Mouse (Mus musculus) adrenal gland, postnatal 14 days (tissue): Measurements from ENCODE around the gene Rapgef6. TPM values are rescaled to one million over a fixed set of nuclear protein-coding genes. Genes with fewer than 3 reads are reported as not detected.
"Not testable (repeated sequence)": the region's sequence is repeated elsewhere in the genome, so short reads cannot be mapped to it uniquely, and the experiment has no call there.

Experiments used
- DNase-seq: peaks from one replicate; pipeline ENCODE4 v3.0.0; 2021; ENCODE audit warnings: mixed read lengths
- total RNA-seq: library from RNA; stranded (reverse); gene quantifications from 2 replicates; pipeline ENCODE4 v1.2.3, GENCODE M21; 2021

Gene Rapgef6
- total RNA-seq, 1 experiment from 2014 or later, result 26.0 TPM

DNA sequence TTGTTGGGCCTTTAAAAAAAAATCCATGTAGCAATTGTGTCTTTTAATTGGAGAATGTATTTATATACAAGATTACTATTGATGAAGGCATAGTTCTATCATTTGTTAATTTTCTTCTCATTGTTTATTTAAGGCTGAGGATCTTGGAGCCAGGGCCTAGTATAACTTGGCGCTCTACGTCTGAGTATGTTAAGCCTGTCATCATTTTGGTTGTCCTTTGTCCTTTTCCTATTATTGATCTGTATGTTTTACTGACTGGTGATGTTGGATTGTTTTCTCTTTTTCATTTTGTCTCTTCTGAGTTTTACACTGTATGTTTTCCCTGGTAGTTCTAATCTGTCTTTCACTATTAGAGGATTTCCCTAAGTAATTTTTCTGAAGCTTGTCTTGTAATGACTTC is 52.1 kb downstream of the Rapgef6 start:
- no peak for DNase-seq

DNA sequence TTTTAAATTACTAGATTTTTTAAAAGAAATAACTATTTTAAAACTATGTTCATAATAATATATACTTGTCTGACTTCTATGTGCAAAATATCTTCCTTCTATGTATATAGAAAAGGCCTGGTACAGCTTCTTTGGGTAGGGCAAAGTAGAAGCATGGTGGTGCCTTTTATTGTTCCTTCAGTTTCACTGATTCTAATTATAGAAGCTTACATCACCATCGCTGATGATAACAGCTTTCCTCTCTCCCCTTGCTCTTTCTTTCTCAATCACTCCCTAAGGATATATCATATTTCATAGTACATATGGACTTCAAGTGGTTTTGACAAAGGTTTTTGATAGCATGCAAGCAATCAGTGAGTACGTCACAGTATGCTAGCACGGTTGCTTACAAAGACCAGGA is 69.9 kb downstream of the Rapgef6 start:
- no peak for DNase-seq

DNA sequence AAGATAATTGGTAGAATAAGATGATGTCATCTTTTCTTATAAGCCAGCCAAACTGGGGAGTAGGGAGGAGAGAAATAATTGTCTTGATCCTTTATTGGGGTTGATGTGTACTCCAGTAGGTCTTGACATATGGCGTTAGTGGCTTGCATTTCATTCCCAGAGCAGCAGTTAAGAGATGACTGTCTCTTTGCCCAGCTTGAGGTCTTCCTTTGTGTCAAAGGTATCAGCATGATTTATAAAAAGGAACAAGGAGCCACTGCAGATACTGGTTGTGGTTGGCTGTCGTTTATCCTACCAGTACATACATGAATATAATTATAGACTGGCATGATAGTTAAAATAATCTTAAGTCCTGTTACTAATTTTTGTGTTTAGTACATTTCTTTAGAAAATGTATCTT is 71.4 kb downstream of the Rapgef6 start:
- DNase-seq, result no peak

DNA sequence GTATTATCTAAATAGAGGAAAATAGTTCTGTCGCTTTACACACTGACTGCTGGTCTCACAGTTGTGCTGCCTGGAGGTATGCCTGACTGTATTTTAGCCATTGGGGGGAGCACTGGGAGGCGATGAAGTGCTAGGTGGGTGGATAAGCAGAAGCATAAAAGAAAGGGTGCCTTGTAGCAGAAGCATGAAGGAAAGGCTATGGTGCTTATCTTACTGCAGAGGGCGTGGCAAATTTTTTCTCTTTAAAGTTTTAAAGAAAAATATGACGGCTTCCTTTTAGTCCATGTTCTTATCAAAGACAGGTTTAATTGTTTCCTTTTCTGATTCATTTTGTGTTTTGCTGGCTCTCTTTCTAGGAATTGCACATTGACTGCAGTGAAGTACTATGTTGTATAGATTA is 72.4 kb downstream of the Rapgef6 start:
- DNase-seq, result no peak

DNA sequence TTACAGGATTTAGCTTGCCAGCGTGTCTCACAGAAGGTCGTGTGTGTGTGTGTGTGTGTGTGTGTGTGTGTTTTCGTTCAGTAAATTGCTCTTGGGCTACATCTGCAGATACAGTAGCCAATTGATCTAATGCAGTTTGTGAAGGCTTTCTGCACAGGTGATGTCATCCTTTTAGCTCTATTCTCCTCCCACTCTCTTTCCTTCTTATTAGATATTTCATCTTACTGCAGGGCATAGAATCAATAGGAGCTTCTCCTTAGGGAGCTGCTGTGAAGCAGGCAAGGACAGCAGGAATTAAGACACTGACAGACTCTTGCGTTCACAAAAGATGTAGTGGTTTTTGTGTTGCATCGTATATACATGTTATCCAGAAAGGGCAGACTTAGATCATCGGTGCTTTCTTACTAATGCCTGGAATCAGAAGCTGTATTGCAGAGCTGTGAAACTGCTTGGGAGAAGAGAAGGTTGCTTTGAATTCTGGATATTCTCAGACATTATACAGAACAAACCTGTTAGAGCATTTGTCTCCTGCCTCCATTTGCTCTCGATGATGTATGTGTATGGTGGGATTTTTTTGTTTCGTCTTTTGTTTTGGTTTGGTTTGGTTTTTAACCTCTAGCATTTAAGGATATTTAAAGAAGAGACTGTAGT is 73.4 kb downstream of the Rapgef6 start:
- no peak for DNase-seq

DNA sequence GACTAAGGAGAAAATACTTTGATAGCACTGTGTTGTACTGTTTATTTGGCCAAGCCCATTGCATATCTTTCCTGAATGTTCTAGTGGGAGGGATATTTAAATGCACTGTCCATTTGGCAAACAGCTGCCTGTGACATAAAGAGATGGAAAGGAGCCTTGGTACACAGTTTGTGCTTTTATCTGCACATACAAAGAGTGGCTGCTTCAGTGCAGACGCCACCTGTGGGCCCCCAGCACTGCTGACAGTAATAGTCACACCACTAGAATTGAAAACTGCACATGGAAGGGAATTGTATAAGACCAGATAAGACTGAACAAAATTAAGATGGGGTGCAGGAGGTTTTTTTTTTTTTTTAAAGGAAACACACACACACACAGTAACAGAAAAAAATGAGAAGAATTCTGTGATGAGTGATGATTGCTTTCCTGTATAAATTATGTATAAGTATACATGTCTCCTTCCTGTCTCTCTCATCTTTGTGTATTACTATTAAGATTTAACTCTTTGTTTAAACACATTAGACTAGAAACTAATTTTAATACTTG is 75.3 kb downstream of the Rapgef6 start:
- no peak for DNase-seq

DNA sequence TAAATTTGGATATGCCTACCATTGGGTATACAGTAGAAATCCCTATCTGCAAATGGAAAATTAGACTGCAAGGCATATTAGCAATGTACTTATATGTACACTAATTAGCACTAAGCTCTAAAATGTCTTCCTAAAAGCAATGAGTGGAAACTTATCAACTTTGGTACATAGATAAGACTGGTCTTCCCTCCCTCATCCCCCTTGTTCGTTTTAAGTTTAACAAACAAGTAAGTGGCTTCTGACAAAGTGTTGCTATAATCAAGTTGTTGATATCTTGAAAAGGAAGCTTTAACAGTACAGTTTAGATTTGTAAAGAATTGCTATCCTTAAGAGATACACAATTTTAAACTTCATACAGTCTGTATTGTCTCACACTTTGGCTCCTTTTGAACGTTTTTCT is 78.5 kb downstream of the Rapgef6 start:
- DNase-seq, result no peak

DNA sequence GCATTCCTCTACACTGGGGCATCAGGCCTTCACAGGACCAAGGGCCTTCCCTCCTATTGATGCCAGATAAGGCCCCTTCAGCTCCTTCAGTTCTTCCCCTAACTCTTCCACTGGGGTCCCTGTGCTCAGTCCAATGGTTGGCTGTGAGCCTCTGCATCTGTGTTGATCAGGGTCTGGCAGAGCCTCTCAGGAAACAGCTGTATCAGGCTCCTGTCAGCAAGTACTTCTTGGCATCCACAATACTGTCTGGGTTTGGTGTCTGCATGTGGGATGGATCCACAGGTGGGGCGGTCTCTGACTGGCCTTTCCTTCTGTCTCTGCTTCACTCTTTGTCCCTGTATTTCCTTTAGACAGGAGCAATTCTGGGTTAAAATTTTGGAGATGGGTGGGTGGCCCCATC is 80.1 kb downstream of the Rapgef6 start:
- DNase-seq, result not testable (repeated sequence)

DNA sequence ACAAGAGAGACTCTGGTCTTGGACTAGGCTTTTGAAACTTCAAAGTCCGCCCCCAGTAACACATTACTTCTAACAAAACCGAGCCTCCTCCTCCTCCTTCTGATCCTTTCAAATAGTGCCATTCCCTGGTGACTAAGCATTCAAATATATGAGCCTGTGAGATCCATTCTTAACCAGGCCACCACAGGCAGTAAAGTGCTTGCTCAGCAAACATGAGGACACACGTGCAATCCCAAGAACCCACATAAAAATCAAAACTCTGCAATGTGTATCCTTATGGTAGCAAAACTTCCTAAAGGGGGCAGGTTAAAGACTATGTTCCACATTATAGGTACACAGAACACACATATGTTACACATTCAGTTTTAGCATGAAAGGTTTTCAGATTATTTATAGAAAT is 81.8 kb downstream of the Rapgef6 start:
- DNase-seq, result no peak

DNA sequence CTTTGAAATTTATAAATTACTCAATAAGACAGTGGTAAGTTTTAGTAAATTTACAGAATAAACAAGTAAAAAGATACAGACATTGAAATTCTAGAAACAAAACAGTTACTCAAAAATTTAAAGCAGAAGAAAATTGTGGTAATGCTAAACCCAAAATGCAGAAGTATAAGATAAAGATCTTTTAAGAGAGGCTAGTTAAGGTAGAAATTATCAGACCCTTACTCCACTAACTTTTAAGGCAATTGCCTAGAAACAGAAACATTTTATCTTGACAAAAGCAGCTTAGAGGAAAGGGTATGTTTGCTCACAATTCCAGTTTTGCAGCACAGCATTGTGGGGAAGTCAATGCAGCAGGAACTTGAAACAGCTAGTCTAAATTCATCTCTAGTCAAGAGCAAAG is 91.0 kb downstream of the Rapgef6 start:
- DNase-seq, result no peak

DNA sequence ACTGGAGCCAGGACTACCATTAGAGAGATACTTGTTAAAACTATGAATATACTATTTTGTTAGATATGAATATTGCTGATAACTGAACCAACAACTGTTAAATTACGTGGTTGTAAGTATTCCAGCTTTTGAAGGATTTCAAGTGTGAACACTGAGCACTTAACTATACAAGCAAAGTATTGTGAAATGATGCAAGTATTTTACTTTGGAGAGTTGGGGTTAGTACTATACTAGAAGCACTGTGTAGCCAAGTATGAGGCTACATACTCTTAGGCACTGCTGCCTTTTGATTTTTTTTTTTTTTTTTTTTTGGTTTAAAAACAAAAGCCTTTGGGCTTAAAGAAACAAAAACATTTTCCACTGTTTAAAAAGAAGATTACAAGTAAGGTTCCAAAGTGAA is 91.9 kb downstream of the Rapgef6 start:
- DNase-seq, result no peak

DNA sequence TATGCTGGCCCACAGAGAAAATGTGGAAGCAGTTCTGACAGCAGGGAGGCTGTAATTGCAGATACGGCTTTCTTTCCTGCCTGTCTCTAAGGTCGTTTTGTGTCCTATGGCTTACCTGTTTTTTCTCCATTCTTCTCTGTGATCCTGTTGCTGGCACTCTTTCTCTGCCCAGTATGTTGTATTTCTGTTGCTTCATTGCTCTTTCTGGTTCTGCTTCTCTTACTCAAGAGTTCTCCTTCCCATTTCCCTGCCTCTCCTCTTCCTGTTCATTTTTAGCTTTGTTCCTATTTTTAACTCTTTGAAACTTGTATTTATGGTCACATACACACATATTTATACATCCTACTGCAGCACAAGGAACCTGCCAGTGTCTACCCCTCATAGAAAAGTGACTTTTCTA is 96.2 kb downstream of the Rapgef6 start:
- DNase-seq, result no peak

DNA sequence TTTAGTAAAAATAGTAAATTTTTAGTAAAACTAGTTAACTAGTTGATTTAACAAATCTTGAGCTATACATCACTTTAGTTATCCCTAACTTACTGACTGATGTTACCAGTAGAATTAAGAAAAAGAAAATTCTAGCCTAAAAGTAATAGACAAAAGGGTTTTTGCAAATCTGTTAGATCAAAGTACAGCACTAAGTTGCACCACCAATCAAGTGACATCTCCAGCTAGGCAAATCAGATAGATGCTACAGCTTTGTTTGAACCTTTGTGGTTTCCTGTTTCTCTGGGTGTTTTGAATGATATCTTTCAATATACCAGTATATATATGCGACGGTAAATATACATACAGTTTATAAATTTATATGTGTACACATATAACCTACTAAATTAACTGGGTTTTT is 99.1 kb downstream of the Rapgef6 start:
- no peak for DNase-seq

DNA sequence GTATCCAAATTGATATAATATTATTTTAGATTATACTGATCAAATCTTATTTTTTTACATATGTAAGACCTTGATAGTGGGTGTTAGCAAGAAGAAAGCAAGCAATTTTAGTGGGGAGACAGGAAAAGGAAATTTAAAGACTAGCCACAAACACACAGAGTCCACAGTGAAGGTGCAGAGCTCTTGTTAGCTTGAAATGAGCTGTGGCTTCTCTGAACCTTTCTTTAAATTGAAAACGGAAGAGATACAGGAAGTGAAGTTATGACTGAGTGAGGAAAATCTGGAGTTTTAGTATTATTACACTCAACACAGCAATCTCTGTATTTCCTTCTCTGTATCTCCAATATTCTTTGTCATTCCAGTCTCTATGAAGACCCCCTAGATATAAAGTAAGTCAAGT is 104.3 kb downstream of the Rapgef6 start:
- DNase-seq, result no peak

DNA sequence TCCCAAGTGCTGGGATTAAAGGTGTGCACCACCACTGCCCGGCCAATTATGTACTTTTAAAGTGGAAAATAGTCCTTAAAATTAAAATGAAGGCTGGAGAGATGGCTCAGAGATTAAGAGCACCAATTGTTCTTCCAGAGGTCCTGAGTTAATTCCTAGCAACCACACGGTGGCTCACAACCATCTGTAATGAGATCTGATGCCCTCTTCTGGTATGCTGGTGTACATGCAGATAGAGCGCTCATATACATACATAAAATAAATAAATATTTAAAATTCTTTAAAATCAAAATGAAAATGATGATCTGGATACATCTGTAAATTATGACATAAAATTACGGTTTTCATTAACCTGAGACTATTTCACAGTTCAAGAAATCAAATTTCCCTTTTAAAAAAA is 123.8 kb downstream of the Rapgef6 start:
- no peak for DNase-seq

DNA sequence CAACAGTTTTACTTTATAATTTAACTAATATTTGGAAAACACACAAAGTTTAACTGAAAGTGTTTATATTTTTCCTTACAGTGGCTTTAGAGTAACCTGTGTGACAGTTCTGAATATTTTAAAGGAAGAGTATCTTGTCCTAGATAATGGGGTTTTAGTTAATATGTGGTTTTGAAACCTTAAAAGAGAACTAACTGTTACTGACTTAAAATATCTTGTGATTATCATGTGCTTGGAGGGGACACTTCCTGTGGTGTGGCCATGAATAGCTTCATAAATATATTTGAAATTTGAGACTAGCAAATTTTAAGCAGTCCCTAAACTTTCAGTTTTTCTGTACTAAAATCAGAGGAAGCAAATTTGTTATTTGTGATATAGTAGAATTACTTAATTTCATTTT is 125.9 kb downstream of the Rapgef6 start:
- DNase-seq, result no peak

DNA sequence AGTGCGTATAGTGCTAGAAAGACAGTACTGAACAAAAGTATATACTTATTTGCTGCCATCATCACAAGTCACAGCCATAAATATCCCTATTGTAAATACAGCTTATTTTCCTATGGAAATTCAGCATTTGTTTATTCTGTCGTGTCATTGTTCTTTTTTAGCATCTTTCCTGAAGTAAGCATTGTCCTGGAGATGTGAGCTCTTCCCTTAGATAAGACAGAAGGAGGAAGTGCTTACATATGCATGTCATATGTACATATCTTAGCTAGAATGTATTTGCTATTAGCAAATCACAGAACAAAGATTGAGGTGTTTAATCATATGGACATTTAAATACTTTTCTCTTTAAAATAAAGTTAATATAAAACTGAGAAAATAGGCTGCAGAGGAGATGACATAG is 132.8 kb downstream of the Rapgef6 start:
- DNase-seq, result no peak

DNA sequence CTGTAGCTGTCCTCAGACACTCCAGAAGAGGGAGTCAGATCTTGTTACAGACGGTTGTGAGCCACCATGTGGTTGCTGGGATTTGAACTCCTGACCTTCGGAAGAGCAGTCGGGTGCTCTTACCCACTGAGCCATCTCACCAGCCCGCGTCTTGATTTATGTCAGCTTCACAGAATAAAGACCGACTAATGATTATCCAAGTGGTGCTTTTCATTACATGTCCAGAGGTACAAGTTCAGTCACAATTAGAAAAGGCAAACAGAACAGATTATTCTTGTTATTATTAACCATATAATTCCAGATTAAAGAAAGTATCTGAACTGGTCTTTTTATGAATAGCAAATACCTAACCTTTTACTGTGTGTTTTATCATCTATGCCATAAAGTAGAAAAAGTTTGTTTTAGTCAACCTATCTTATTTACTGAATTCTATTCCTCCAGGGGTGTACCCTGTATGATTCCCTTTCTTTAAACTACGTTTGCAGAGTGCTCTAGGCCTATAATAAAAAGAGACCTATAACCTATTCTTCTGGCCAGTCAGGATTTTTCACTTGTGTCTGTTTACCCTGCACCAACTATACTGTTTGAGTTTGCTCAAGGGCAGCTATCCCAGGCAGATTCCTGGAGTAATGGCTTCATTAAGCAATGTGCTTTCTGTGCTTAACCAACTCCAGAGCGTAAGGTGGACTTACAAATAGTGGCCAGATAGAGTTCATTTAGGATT is 151.1 kb downstream of the Rapgef6 start:
- no peak for DNase-seq

DNA sequence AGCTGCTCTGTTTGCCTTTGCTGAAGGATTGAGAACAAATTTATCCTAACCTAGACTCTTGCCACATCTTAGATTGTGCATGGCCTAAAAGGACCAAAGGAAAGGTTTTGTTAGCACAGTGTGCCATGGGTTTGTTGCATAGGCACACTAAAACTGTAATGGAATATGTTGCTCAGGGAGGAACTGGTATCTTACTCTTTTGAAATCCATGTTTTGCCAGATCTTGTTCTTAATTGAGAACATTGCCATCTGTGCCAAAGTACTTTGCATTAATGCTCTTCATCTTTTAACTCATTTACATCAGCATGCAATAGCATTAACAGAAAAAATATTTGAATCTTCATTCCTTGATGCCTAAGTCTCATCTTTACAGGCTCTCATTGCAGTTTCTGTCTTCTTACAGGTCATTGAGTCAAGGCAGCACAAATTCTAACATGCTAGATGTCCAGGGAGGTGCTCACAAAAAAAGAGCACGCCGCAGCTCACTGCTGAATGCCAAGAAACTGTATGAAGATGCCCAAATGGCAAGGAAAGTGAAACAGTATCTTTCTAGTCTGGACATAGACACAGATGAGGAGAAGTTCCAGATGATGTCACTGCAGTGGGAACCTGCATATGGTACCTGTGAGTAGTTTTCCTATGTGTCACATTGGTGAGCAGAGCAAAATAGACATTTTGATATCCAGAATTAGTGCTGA is 153.3 kb downstream of the Rapgef6 start:
- DNase-seq, result no peak

DNA sequence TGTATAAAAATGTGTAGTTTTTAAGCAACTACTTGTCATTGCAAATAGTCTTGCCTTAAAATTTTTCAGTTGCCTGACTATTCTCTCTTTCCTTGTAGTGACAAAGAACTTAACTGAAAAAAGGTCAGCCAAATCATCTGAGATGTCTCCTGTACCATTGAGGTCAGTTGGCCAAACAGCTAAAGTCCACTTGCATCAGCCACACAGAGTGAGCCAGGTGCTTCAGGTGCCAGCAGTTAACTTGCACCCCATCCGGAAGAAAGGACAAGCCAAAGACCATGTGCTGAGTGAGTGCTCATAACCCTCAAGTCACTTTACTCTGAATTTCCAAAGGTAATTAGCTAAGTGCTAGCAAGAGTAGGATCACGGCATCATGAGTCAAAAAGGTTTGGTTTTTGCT is 156.5 kb downstream of the Rapgef6 start:
- no peak for DNase-seq

DNA sequence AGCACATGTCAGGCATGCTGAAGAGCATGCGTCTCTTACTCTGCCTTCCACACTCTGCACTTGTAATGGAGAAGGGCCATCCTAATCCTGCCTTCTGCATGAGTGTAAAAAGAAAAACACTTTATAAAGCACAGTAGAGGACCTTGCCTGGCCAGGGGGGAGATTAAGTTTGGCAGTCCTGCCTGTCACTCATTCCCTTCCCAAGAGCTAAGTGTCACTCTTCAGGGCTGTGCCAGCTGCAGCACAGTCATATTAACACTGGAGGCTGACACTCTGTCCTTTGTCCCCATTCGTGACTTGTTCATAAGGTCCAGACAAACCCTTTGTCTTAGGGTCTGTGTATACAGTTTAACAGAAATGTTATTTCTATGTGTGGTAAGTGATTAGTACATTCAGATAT is 162.2 kb downstream of the Rapgef6 start:
- no peak for DNase-seq

DNA sequence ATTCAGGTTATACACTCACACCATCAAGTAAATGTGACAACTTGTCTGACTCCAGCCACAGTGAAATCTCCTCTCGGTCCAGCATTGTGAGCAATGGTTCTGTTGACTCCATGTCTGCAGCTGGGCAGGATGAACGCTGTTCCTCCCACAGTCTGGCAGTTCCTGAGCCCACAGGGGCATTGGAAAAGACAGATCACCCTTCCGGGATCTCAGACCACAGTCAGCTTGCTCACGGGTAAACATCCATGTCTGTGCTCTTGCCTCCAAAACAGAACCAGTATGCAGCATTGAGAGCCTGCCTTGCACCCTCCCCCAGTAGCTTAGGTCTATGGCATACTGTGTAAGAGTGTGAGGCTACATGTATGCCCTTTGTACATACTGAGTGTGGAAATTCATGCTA is 167.5 kb downstream of the Rapgef6 start:
- DNase-seq, result no peak

DNA sequence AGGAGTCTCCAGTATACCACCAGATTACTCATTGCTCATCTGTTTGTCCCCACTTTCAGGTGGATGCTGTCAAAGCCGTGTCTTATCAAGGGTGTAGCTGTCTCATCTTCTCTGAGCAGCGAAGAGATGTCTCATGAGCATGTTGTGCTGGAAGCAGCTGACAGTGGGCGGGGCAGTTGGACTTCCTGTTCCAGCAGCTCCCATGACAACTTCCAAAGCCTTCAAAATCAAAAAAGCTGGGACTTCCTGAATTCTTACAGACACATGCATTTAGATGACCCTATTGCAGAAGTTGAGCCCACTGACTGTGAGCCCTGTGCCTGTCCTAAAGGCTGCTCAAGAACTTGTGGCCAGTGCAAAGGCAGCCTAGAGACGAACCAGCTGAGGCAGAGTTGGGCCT is 168.5 kb downstream of the Rapgef6 start:
- peak; percentile 21 for DNase-seq

DNA sequence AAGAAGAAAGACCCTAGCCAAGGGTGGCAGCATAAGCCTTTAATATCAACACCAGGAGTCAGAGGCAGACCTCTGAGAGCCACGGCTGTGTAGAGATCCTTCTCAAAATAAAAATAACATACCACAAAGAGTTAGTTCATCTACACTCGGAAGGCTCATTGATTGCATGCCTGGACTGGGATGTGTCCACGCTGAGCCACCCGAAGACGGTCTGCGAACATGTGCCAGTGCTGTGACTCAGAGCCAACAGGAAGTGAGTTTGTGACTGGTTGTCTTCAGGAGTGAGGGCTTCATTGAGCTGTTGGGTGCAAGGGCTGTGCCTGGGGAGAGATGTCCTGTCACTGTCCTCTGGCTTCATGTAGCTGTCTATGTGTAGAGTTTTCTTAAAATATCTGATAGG is 171.0 kb downstream of the Rapgef6 start:
- no peak for DNase-seq
